Mouse (Mus musculus): ENCODE measurements around the gene Chrm4. TPM values are rescaled to one million over a fixed set of nuclear protein-coding genes. Genes with fewer than 3 reads are reported as not detected.

Chrm4 gene
- 0.33 and 0.34 TPM in 2 replicates for polyA plus RNA-seq (2015; fragmentation: Nextera tagmentation; extraction: Ambion mirVana)

GRCm38 (mm10) chr2:91926949-91927348 lies at the start of gene Chrm4:
Gene Chrm4 (plus strand): TSS chr2:91927249.
- H3K27ac ChIP-seq (ENCODE audit: low read length), result no peak within 1 kb of the TSS
- WGBS, result 95% methylated on average over 3 of the region's 3 CpGs
- H3K4me2 ChIP-seq (ENCODE audit: low read length), result no peak within 1 kb of the TSS
- no peak within 1 kb of the TSS for H3K9ac ChIP-seq (ENCODE audit: low read depth, low read length)
- H3K9me3 ChIP-seq (replicated peaks; ENCODE audit: control insufficient read depth, low read length, poor library complexity, severe bottlenecking), result no peaks in the 10 kb centered on the region
- no peak within 1 kb of the TSS; the same call in 1 of the 2 replicates for H3K4me3 ChIP-seq (ENCODE audit: low read depth, low read length)
- H3K4me1 ChIP-seq (ENCODE audit: control insufficient read depth, insufficient read depth, low read length), result peaks cover 16% of the 10 kb centered on the region
- H3K27me3 ChIP-seq (ENCODE audit: control insufficient read depth, insufficient read depth, low read depth, low read length), result peaks cover 20% of the 10 kb centered on the region
- H3K36me3 ChIP-seq (ENCODE audit: control insufficient read depth, insufficient read depth, low read length), result no peaks in the 10 kb centered on the region
- no peak for ATAC-seq

- no peak overlapping the region for H3K9ac ChIP-seq (ENCODE audit: low read depth, low read length)
- no peak overlapping the region for H3K4me2 ChIP-seq (ENCODE audit: low read length)
- no peaks in the 10 kb centered on the region for H3K9me3 ChIP-seq (replicated peaks; ENCODE audit: control insufficient read depth, low read length, poor library complexity, severe bottlenecking)
- H3K36me3 ChIP-seq (ENCODE audit: control insufficient read depth, insufficient read depth, low read length), result no peaks in the 10 kb centered on the region
- no peaks in the 10 kb centered on the region for H3K27me3 ChIP-seq (ENCODE audit: control insufficient read depth, insufficient read depth, low read depth, low read length)
- ATAC-seq, result no peak
- H3K27ac ChIP-seq (ENCODE audit: low read length), result no peak overlapping the region
- WGBS, result 58% methylated on average over 7 of the region's 7 CpGs
- no peaks in the 10 kb centered on the region for H3K4me1 ChIP-seq (ENCODE audit: control insufficient read depth, insufficient read depth, low read length)
- H3K4me3 ChIP-seq (ENCODE audit: low read depth, low read length), result no peak overlapping the region
Measured at GRCm38 (mm10) chr2:91878387-91879180, 48.5 kb upstream of the Chrm4 start.

- H3K4me2 ChIP-seq (ENCODE audit: low read length), result no peak overlapping the region
- no peaks in the 10 kb centered on the region for H3K27me3 ChIP-seq (ENCODE audit: control insufficient read depth, insufficient read depth, low read depth, low read length)
- H3K4me3 ChIP-seq (ENCODE audit: low read depth, low read length), result no peak overlapping the region
- H3K9me3 ChIP-seq (replicated peaks; ENCODE audit: control insufficient read depth, low read length, poor library complexity, severe bottlenecking), result no peaks in the 10 kb centered on the region
- no peak for ATAC-seq
- no peak overlapping the region for H3K9ac ChIP-seq (ENCODE audit: low read depth, low read length)
- 84% methylated on average over 4 of the region's 4 CpGs for WGBS
- peaks cover 15% of the 10 kb centered on the region for H3K36me3 ChIP-seq (ENCODE audit: control insufficient read depth, insufficient read depth, low read length)
- no peak overlapping the region for H3K27ac ChIP-seq (ENCODE audit: low read length)
- H3K4me1 ChIP-seq (ENCODE audit: control insufficient read depth, insufficient read depth, low read length), result no peaks in the 10 kb centered on the region
Measured at GRCm38 (mm10) chr2:91883961-91884360, 43.1 kb upstream of the Chrm4 start.

GRCm38 (mm10) chr2:91884616-91885015 lies 42.4 kb upstream of the Chrm4 start:
- H3K27me3 ChIP-seq (ENCODE audit: control insufficient read depth, insufficient read depth, low read depth, low read length), result no peaks in the 10 kb centered on the region
- no peaks in the 10 kb centered on the region for H3K9me3 ChIP-seq (replicated peaks; ENCODE audit: control insufficient read depth, low read length, poor library complexity, severe bottlenecking)
- no peak for ATAC-seq
- no peak overlapping the region for H3K9ac ChIP-seq (ENCODE audit: low read depth, low read length)
- H3K4me3 ChIP-seq (ENCODE audit: low read depth, low read length), result no peak overlapping the region
- no peaks in the 10 kb centered on the region for H3K4me1 ChIP-seq (ENCODE audit: control insufficient read depth, insufficient read depth, low read length)
- peaks cover 15% of the 10 kb centered on the region for H3K36me3 ChIP-seq (ENCODE audit: control insufficient read depth, insufficient read depth, low read length)
- H3K27ac ChIP-seq (ENCODE audit: low read length), result no peak overlapping the region
- 68% methylated on average over 4 of the region's 4 CpGs for WGBS
- H3K4me2 ChIP-seq (ENCODE audit: low read length), result no peak overlapping the region

- no peak for ATAC-seq
- Histone ChIP-seq H3K27ac (ENCODE audit: low read length) (no peak overlapping the region), H3K4me2 (ENCODE audit: low read length) (no peak overlapping the region), H3K4me1 (ENCODE audit: control insufficient read depth, insufficient read depth, low read length) (no peaks in the 10 kb centered on the region; the same call in 1 of the 2 replicates), H3K27me3 (ENCODE audit: control insufficient read depth, insufficient read depth, low read depth, low read length) (no peaks in the 10 kb centered on the region), H3K36me3 (ENCODE audit: control insufficient read depth, insufficient read depth, low read length) (no peaks in the 10 kb centered on the region), H3K9ac (ENCODE audit: low read depth, low read length) (no peak overlapping the region), H3K9me3 (replicated peaks; ENCODE audit: control insufficient read depth, low read length, poor library complexity, severe bottlenecking) (no peaks in the 10 kb centered on the region), H3K4me3 (ENCODE audit: low read depth, low read length) (no peak overlapping the region)
- 83% methylated on average over 3 of the region's 3 CpGs for WGBS
Measured at GRCm38 (mm10) chr2:91894716-91895115, 32.3 kb upstream of the Chrm4 start.

- Histone ChIP-seq H3K27me3 (ENCODE audit: control insufficient read depth, insufficient read depth, low read depth, low read length) (no peaks in the 10 kb centered on the region), H3K4me2 (ENCODE audit: low read length) (no peak overlapping the region), H3K9ac (ENCODE audit: low read depth, low read length) (no peak overlapping the region), H3K4me3 (ENCODE audit: low read depth, low read length) (no peak overlapping the region), H3K9me3 (replicated peaks; ENCODE audit: control insufficient read depth, low read length, poor library complexity, severe bottlenecking) (no peaks in the 10 kb centered on the region), H3K4me1 (ENCODE audit: control insufficient read depth, insufficient read depth, low read length) (no peaks in the 10 kb centered on the region; the same call in 1 of the 2 replicates), H3K36me3 (ENCODE audit: control insufficient read depth, insufficient read depth, low read length) (peaks cover 2% of the 10 kb centered on the region; the same call in 1 of the 2 replicates), H3K27ac (ENCODE audit: low read length) (no peak overlapping the region)
- ATAC-seq, result no peak
- 96% methylated on average over 3 of the region's 3 CpGs for WGBS
Measured at GRCm38 (mm10) chr2:91895401-91895800, 31.6 kb upstream of the Chrm4 start.

GRCm38 (mm10) chr2:91897968-91898367 lies 29.1 kb upstream of the Chrm4 start:
- H3K4me2 ChIP-seq (ENCODE audit: low read length), result no peak overlapping the region
- no peak overlapping the region for H3K4me3 ChIP-seq (ENCODE audit: low read depth, low read length)
- H3K27ac ChIP-seq (ENCODE audit: low read length), result no peak overlapping the region
- H3K36me3 ChIP-seq (ENCODE audit: control insufficient read depth, insufficient read depth, low read length), result peaks cover 3% of the 10 kb centered on the region; the same call in 1 of the 2 replicates
- ATAC-seq, result no peak
- H3K27me3 ChIP-seq (ENCODE audit: control insufficient read depth, insufficient read depth, low read depth, low read length), result no peaks in the 10 kb centered on the region
- no peaks in the 10 kb centered on the region for H3K4me1 ChIP-seq (ENCODE audit: control insufficient read depth, insufficient read depth, low read length)
- no peaks in the 10 kb centered on the region for H3K9me3 ChIP-seq (replicated peaks; ENCODE audit: control insufficient read depth, low read length, poor library complexity, severe bottlenecking)
- no peak overlapping the region for H3K9ac ChIP-seq (ENCODE audit: low read depth, low read length)

GRCm38 (mm10) chr2:91899141-91899540 lies 27.9 kb upstream of the Chrm4 start:
- WGBS, result 97% methylated on average over 3 of the region's 3 CpGs
- no peak for ATAC-seq
- no peak overlapping the region for H3K4me3 ChIP-seq (ENCODE audit: low read depth, low read length)

GRCm38 (mm10) chr2:91900431-91900830 lies 26.6 kb upstream of the Chrm4 start:
- H3K36me3 ChIP-seq (ENCODE audit: control insufficient read depth, insufficient read depth, low read length), result peaks cover 3% of the 10 kb centered on the region; the same call in 1 of the 2 replicates
- no peak overlapping the region for H3K27ac ChIP-seq (ENCODE audit: low read length)
- no peaks in the 10 kb centered on the region for H3K27me3 ChIP-seq (ENCODE audit: control insufficient read depth, insufficient read depth, low read depth, low read length)
- ATAC-seq, result no peak
- 94% methylated on average over 8 of the region's 8 CpGs for WGBS
- H3K9me3 ChIP-seq (replicated peaks; ENCODE audit: control insufficient read depth, low read length, poor library complexity, severe bottlenecking), result no peaks in the 10 kb centered on the region
- no peaks in the 10 kb centered on the region for H3K4me1 ChIP-seq (ENCODE audit: control insufficient read depth, insufficient read depth, low read length)
- no peak overlapping the region for H3K9ac ChIP-seq (ENCODE audit: low read depth, low read length)
- no peak overlapping the region for H3K4me2 ChIP-seq (ENCODE audit: low read length)
- H3K4me3 ChIP-seq (ENCODE audit: low read depth, low read length), result no peak overlapping the region

More at GRCm38 (mm10) chr2:91899141-91899540, 27.9 kb upstream of the Chrm4 start:
- no peak overlapping the region for H3K27ac ChIP-seq (ENCODE audit: low read length)
- no peaks in the 10 kb centered on the region for H3K4me1 ChIP-seq (ENCODE audit: control insufficient read depth, insufficient read depth, low read length)
- no peaks in the 10 kb centered on the region for H3K27me3 ChIP-seq (ENCODE audit: control insufficient read depth, insufficient read depth, low read depth, low read length)
- no peak overlapping the region for H3K9ac ChIP-seq (ENCODE audit: low read depth, low read length)
- no peaks in the 10 kb centered on the region for H3K9me3 ChIP-seq (replicated peaks; ENCODE audit: control insufficient read depth, low read length, poor library complexity, severe bottlenecking)
- H3K4me2 ChIP-seq (ENCODE audit: low read length), result no peak overlapping the region
- peaks cover 3% of the 10 kb centered on the region; the same call in 1 of the 2 replicates for H3K36me3 ChIP-seq (ENCODE audit: control insufficient read depth, insufficient read depth, low read length)

Measured in midbrain, embryonic 16.5 days (tissue).